Mouse (Mus musculus) R1 (cell line): ENCODE results near the gene Mapk14.

ENCODE experiments used
- DNase-seq: peaks from one replicate; pipeline ENCODE4 v3.0.0-alpha.2; 2018; ENCODE audit warnings: low read depth, low spot score

Gene Mapk14

DNA sequence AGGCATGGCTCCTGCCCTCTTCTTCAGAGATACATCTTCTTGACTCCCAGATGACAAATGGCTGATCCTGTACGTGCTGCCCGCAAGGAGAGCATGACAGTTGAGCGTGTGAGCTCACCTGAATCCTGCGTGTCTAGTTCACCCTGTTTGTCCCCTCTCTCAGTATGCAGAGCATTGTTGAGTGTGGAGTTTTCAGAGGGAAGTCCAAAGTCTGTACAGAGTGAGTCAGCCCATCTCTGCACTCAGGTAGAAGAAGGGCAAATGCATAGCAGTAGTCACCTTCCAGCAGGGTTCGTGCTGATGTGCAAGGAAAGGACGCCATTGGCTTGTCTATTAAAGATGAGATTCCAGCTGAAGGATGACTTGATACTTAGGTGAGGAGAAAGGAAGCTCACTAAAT lies 48.1 kb downstream of the Mapk14 start:
- no peak for DNase-seq

DNA sequence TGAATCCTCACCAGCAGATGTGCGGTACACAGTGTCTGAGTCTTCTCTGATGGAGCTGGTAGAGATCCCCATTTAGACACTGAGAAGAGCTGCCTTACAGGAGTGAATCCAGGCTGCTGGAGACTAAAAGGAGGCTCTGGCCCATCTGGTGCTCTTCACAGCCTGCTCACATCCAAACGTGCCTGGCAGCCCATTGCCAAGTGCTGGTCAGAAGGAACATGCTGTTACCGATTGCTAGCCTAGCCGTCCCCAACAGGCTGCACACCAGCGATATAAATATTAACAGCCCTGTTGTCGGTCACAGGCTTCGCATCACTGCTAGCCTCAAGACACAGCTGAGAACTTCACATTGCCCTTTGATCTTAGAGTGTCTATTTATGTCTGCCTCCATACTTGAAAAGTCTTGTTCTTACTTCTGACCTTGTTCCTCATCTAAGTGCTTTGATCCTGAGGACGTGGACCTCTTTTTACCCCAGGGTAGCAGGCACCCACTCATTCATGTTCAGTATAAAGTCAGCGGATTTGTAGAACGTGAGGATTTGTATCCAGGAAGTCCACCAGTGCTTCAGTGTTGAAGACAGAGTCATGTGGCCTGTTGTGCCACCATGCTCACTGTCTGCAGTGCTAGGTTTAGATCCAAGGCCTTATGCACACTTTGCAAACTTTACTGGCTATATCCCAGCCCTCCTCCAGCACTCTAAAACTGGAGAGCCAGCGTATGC lies 52.2 kb downstream of the Mapk14 start:
- no peak for DNase-seq

DNA sequence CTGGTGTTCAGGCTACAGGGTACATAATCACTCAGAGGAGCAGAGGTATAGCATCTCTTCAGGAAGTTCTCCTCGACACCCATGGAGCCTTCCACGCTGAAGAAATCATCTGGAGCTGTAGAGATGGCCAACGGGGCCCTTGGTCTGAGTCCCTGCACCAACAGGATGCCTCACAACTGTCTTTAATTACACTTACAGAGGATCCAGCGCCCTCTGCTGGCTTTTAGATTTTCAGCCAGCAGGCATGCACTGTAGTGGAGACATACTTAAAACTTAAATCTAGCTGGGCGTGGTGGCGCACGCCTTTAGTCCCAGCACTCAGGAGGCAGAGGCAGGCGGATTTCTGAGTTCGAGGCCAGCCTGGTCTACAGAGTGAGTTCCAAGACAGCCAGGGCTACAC lies 52.8 kb downstream of the Mapk14 start:
- peak; percentile 85 for DNase-seq

DNA sequence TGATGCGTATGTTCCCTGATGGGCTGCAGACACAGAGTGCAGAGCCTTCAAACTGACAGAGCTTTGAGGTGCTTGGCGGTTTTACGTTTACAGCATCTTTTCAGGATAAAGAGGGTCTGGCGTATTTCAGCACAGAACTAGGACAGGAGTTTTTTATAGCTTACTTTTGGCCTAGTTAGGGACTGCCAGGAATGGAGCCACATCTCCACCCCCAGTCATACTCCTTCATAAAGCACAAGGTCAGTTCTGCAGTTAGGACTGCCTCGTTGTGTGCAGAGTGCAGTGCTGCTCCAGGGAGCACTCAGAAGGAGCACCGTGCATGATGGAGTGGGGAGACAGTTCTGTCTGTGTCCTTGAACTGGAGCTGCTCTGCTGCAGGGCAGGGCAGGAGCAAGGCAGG lies 54.6 kb downstream of the Mapk14 start:
- no peak for DNase-seq

DNA sequence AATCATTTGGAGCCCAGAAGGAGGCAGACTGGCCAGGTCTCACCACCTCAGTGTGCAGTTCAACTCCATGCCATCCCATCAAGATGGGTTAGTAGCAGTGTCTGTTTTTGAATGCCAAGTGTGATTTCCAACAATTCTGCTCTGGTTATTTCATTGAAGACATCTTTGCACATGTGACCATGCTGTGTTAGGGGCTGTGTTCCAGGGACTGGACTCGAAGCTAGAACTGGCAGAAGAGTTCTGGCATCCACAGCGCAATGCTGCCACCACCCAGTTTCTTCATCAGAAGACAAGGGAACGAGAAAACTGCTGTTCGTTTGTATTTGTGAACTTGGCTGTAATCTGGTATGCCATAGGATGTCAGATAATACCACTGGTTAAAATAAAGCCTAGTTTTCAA lies 56.9 kb downstream of the Mapk14 start:
- DNase-seq = no peak

DNA sequence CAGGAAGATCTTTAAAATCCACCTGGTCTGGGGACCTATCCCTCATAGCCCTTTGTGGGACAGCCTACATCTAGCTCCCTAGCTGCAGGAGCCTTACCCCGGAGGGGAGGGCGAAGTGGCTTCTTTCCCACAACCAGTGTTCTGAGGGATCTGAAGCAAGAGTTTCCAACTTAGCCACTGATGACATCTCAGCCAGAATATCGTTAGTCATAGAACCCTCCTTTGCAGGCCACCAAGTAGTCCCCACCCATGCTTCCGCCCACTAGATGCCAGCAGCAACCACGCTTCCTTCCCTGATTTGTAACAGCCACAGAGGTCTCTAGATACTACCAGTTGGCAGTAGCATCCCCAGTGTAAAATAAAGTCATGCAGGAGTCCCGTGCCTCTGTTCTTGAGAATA lies 59.5 kb downstream of the Mapk14 start:
- DNase-seq = no peak

DNA sequence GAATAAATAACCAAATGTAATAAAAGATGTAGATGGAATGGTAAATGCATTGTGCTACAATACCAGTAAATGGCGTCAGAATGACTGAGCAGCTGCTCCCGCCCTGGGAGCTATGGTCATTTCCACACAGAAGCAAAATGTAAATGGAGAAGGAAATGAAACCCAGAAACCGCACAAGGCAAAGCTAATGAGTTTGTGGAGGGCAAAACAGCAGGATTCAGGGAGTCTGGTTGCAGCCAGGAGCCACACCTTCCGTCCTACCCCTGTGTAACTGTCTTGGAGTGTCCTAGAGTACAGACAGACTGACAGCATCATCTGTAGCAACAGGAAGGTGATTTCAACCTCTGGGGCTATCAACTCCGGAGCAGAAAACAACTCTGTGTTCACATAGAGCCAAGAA lies 65.3 kb downstream of the Mapk14 start:
- peak; percentile 50 for DNase-seq

DNA sequence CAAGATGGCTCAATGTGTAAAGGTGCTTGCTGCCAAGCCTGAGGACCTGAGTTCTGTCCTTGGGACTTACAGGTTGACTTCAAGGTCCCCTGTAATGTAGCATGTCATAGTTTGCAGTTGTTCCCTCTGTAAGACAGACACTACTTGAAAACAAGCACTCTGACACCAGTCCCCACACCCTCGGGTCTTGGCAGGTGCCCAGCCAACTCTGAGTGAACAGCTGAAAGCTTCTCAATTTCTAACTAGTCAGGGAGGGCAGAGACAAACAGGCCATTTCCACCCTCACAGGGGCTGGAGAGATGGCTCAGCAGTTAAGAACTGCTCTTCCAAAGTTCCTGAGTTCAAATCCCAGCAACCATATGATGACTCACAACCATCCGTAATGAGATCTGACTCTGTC lies 66.3 kb downstream of the Mapk14 start:
- DNase-seq = no peak

DNA sequence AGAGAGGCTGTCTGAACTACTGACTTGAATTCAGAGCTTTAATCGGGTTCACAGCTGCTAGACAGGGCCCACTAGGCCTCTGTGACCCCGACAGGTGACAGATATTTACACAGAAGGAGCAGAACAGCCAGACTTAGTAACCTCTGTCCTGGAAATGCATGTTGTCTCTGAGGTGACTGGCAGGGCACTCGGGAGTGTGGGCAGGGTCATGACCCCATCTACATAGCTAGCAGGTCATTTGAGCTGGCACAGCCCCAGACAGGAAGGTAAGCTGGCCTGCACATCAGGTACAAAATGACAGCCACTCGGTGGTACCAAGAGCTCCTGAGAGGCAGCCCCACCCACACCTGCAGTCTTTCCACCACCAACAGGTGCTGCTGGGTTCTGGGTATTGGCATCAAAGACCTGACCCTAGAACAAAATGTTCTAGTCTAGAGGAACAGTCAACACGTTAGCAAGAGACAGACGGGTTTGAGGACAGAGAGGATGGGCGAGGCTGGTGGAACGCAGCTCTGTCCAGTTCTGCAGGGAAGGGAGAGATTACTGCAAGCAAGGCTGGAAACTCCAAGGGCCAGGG lies 69.7 kb downstream of the Mapk14 start:
- no peak for DNase-seq

DNA sequence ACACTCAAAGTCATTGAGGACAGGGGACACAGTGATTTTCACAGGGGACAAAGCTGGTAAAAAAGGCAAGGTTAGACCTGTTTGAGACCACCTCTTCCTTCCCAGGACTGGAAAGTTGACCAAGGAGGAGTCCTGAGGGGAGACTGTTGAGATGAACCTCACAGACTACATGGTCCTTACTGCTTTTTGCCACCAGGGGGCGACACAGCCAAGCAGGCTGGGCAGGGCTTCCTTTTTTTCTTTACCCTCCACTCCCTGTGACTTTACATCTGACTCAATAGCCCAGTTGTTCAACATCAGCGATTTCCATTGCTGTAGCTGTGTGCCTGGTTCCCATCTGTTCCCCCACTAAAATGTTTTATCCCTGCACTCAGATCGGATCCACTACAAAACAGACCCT lies 70.7 kb downstream of the Mapk14 start:
- DNase-seq = peak; percentile 74

DNA sequence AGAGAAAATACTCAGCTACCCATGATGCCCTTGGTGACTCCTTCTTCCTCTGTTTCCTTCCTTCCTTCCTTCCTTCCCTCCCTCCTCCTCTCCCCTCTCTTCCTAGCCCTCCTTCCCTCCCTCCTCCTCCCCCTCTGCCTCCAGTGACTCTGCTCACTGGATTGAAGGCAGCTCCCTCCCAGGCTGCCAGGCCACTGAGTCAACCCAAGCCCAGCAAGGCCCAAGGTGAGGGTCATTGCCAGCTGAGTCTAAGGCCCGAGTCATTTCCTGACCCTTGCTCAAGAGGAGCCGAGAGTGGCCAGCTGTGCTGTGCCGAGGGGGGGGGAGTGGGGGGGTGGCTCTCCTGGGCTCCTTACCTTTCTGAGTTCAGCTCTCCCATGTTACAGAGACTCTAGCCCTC lies 75.1 kb downstream of the Mapk14 start:
- no peak for DNase-seq

DNA sequence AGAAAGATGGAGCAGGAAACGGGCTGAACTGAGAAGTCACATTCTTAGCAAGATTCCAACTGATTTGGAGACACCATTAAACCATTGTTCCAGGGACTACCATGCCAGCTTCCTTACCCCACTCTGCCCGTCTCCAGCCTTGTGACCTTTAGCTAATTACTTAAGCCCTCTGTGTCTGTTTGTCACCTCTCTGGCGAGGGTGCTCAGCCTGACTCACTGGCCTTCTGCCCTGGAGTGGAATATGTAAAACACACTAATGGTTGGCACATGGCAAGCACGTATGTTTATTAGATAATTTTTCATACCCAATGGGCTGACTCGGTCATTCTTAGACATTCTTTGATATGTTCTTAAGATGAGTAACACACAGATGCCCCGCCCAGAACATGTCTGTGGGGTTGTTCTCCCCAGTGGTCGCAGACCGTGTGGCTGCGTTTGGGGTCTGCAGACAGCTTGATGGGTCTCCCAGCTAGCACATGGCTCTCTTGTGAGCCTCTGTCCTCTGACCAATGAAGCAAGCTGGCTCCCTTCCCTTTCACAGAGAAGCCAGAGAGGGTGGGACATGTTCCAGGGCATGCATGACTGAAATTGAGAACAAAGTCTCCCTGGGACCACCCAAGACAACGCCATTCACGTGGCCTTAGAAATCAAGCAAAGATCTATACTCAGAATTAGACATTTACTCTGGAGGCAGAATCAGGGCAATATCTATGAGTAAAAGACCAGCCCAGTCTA lies 75.8 kb downstream of the Mapk14 start:
- DNase-seq = no peak

DNA sequence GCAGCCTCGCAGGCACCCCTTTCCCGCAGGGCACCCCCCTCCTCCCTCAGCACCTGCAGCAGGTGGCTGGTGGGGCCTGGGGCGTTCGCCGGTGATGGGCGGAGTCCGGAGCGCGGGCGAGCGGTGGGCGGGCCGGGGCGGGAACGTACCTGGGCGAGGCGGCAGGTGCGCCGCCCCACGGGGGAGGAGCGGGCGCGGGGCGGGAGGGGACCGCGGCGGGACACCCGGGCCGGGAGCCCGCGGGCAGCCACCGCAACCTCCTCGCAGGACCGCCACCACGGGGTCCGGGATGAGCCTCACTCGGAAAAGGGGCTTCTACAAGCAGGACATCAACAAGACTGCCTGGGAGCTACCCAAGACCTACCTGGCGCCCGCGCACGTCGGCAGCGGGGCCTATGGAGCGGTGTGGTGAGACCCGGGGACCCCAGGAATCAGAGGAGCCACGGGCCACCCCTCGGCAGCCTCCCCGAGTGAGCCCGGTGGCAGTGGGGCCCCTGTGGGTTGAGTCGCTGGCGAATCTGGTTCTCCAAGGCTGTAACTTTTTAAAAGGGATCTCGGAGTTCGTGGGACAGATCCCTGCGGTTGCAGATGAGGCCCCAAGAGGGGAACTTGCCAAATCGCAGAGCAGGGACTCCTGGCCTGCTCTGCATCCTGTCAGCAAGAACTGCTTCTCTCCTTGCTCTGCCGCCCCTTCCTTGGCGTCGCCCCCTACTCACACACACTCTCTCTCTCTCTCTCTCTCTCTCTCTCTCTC lies 78.2 kb downstream of the Mapk14 start, which contains the start of gene Mapk13:
Mapk13 (plus strand) TSS at position 177 of the 754 bp plus-strand sequence.
- DNase-seq = peak; percentile 62

DNA sequence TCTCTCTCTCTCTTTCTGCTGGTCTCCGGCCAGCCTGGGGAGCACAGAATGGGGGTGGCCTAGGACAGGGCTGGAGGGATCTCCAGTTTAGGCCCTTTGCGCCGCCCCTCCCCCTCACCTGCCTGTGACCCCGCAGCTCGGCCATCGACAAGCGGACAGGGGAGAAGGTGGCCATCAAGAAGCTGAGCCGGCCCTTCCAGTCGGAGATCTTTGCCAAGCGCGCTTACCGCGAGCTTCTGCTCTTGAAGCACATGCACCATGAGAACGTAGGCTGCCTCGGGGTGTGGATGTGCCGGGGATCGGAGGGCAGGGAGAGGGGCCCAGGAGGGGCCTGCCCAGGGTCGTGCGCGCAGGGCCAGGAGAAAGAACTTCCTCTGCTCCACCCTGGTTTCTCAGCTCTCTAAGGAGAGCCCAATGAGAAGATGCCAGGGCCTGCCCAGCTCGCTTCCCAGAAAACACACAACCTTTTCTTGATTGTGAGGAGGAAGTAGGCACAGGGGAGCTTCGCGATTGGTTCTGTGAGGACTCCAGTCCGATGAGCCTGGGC lies 78.8 kb downstream of the Mapk14 start:
- DNase-seq = no peak

DNA sequence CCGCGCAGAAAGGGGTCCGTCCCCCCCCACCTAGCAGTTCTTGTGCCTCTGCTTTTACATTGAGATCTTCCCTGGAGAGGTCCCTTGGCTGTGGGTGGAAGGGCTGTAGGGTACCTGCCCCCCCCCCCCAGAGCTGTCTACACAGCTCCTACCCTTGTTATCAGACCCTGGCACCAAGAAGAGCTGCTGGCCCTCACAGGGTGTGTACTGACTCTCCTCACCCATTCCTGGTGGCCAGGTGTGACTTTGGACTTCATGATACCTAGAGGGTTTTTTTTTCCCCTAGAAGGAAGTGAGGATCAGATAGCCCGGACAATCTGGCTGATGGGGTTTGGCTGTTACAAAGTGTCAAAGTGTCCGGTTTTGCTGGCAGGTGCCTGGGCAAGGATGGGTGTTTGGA lies 80.2 kb downstream of the Mapk14 start:
- no peak for DNase-seq

DNA sequence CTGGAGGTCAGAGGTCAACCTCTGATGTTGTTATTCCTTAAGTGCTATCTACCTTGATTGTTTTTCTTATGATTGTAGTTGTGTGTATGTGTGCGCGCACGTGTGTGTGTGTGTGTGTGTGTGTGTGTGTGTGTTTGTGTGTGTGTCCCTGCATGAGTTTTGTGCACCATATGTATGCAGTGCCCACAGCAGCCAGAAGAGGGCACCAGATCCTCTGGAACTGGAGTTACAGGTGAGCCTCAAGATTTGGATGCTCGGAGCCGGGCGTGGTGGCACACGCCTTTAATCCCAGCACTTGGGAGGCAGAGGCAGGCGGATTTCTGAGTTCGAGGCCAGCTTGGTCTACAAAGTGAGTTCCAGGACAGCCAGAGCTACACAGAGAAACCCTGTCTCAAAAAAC lies 83.2 kb downstream of the Mapk14 start:
- DNase-seq = peak; percentile 77

DNA sequence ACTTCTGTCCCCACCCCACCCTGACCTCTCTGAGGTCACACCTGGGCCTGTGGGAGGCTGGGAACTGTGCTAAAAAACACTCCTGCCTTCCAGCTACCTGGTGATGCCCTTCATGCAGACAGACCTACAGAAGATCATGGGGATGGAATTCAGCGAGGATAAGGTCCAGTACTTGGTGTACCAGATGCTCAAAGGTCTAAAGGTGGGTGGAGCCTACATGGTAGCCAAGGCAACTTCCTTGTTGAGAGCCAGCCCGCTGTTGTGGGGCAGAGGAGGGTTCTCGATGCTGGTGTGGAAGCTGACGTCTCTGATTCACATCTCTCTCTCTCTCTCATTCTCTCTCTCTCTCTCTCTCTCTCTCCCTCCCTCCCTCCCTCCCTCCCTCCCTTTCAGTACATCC lies 84.0 kb downstream of the Mapk14 start:
- DNase-seq = no peak

DNA sequence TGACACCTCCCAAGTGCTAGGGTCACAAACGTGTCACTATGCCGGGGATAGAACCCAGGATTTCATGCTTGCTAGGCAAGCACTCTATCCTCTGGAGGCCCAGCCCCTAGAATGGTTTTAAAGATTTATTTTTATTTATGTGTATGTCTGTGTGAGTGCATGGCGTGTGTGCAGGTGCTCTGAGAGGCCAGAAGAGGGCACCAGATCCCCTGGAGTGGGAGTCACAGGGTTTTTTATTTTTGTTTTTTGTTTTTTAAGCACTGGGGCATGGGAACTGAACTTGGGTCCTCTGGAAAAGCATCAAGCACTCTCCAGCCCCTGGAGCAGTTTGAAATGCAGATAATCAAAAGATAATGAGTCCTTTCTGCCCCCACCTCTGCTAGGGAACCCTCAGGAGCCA lies 85.7 kb downstream of the Mapk14 start:
- DNase-seq = peak; percentile 47

DNA sequence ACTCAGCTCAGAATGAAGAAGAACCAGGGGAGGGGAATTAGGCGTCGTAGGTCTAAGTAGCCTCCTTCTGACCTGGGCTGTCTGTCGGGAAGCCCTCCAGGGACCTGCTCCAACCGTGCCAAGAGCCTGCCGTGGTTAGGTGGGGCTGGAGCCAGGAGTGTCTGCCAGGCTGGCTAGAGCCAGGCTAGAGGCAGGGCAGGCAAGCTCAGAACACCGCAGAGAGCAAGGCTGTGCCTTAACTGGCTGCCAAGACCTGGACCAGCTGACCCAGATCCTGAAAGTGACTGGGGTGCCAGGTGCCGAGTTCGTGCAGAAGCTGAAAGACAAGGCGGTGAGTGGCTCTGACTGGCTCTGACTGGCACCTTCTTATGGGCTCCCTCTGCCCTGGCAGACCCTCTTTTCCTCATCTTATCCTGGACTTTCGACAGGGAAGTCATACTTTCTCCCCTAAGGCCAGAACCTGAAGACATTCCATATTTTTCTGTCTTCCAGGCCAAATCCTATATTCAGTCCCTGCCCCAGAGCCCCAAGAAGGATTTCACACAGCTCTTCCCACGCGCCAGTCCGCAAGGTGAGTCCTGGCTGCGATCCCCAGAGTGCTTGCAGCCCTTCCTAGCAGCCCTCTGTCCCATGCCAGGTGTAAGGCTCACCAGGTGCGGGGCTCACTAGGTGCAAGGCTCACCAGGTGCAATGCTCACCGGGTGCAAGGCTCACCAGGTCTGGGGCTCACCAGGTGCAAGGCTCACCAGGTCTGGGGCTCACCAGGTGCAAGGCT lies 86.3 kb downstream of the Mapk14 start:
- DNase-seq = no peak

DNA sequence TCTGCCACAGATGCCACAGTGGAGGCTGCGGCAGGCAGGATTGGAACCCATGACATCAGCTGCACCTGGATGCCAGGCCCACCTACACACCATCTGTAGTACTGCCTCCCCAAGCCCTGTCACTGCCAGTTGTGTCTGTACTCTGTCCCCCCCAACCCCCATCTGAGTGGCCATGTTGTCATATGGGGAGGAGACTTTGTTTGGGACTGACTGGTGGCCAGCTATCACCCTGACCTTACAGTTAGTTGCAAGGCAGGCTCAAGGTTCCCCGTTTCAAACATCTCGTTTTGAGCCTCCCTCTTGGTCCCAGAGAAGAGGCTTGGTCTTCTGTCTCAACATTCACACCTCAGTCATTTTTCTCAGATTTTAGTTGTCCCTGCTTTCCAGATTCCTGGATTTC lies 88.6 kb downstream of the Mapk14 start:
- DNase-seq = no peak

DNA sequence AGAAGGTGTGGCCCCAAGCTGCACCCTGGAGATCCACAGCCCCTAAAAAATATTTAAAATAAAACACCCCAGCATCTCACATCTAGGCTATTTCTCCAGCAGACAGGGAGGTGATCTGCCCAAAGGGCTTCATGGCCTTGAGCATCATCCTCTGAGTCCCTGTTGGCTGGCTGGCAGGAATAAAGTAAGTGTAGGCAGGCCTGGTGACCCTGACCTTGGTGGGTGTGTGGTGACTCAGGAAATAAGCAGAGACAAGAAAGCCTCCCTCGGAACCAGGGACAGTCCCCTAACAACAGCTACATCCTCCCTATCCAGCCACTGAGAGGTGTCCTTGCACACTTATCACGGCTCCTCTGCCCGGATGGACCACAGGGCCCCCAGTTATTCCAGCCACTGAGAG lies 89.7 kb downstream of the Mapk14 start:
- no peak for DNase-seq
